Mouse (Mus musculus): ENCODE data around the gene Ccdc146. TPM values are rescaled to one million over a fixed set of nuclear protein-coding genes. Genes with fewer than 3 reads are reported as not detected.

The Ccdc146 gene
- total RNA-seq, 2 experiments from 2014 or later: 2.7 to 3.4 TPM

DNA sequence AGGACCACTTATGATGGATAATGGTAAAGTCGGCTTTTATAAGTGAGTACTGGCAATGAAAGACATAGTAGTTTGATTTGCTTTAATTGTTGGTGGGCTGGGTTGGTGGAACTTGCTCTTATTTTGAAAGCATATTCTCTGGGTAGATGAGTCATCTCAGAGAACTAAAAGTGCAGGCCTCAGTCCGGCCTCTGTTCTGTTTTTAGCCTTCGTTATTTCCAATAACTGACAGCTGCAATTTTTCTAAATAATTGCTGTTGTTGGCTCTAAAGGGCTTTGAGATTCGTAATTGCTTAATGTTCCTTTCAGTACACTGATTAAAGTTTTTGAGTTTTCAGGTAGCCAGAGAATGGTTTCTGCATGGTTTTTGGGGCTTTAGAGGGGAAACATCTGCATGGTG lies 153.7 kb downstream of the Ccdc146 start:
- peak in 1 of 2 experiments; percentile 38 for DNase-seq
- intact Hi-C loops (cut with DNase I): no loop called here

GRCm38 (mm10) chr5:21269446-21269845 lies 155.0 kb downstream of the Ccdc146 start:
- DNase-seq: peak; percentile 61 to 64
- intact Hi-C loops (cut with DNase I): no loop called here

DNA sequence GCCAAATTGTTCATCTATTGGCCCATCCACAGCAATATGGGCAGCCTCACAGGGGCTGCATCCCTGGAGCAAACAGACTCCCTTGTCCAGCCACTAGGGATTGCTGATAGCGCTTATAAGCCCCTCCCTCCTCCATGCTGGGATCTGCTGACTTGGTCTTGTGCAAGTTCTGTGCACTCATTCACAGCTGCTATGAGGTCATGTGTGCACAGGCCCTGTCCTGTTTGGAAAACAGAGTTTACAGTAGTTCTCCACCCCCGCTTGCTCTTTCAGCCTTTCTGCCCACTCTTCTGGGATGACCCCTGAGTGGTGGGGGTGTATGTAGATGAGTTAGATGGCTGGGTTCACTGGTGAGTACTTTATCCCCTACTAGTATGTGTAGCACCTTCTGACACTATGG lies 157.4 kb downstream of the Ccdc146 start:
- peak; percentile 57 to 61 for DNase-seq

DNA sequence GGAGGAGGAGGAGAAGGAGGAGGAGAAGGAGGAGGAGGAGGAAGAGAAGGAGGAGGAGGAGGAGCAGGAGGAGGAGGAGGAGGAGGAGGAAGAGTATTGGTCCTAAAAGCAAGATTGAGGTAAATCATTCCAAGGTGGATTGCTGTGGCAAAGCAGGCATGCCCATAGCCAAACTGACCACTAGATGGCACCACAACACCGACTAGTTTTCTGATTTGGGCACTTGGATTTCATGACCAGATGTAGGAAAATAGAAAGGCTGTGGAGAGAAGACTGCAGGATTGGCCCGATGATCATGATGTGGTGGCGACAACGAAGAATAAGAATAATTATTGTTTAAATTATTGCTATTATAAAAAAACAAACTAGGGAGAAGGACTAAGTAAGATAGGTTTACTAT lies 159.4 kb downstream of the Ccdc146 start:
- intact Hi-C loops (cut with DNase I): loop anchor here (1.0 to 2.0 kb wide), 3 partner anchors 155 to 376 kb away; no protein-coding TSS in a partner anchor
- peak; percentile 86 to 94 for DNase-seq

More for the DNA sequence above, 157.4 kb downstream of the Ccdc146 start:
- intact Hi-C loops (cut with DNase I): no loop called here

- DNase-seq: no peak
- intact Hi-C loops (cut with DNase I): loop anchor here (1.0 to 5.0 kb wide), 4 partner anchors 156 to 376 kb away; no protein-coding TSS in a partner anchor
These were observed 160.0 kb downstream of the Ccdc146 start for GRCm38 (mm10) chr5:21264352-21265021.

GRCm38 (mm10) chr5:21263202-21264055 lies 161.0 kb downstream of the Ccdc146 start:
- peak; percentile 45 to 50 for DNase-seq
- intact Hi-C loops (cut with DNase I): loop anchor here (2.0 to 5.0 kb wide), 3 partner anchors 325 to 377 kb away; no protein-coding TSS in a partner anchor

DNA sequence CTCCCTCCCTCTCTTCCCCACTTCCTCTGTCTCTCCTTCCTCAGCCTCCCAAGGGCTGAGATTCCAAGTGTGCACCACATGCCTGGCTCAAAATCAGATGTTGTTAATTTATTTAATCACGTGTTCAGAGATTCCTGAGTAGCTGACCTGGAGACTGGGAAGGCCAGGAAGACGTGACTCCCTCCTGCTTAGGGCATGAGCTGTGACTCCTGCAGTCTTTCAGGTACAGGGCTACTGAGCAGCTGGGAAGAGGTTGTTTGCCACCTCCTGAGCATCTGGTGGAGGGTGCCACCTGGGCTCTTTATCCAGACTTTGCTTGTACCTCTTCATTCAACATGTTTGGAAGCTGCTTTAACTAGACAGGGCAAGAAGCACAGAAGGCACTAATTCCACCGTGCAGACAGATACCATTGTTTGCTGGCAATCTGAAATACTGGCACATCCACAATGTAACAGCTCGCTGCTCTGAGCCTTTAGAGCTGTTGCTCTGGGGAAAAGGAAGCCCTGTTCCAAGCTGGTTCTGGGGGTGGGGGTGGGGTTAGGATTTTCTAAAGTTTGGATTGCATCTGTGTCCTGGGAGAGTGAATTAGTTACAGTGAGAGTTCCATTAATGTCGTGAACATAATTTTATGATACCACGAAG lies 163.2 kb downstream of the Ccdc146 start:
- intact Hi-C loops (cut with DNase I): loop anchor here (5.0 kb wide), 1 partner anchor 349 kb away; no protein-coding TSS in a partner anchor
- no peak for DNase-seq

GRCm38 (mm10) chr5:21260746-21261145 lies 163.7 kb downstream of the Ccdc146 start:
- intact Hi-C loops (cut with DNase I): loop anchor here (5.0 kb wide), 1 partner anchor 348 kb away; no protein-coding TSS in a partner anchor
- no peak for DNase-seq

- intact Hi-C loops (cut with DNase I): loop anchor here (5.0 kb wide), 2 partner anchors 201 to 246 kb away; partner anchors contain the start of gene Ptpn12
- DNase-seq: no peak
These were observed 166.7 kb downstream of the Ccdc146 start for GRCm38 (mm10) chr5:21257806-21258205.

DNA sequence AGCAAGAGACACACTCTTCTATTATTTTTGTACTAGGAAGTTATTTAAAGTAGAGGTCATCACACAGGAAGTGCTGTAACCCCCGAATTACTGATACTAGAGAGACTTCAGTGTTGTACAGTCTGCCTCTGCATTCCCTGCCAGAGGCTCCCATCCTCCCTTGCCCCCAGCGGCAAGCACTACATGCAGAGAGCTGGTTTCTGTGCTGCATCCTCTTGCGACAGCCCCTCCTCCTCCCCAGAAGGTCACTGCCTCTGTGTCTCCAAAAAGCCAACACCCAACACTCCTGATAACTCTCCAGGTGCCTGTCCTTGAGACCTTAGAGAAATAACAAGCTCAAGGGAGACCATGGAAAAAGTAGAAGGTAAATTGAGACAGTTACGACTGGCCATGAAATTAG lies 167.4 kb downstream of the Ccdc146 start:
- intact Hi-C loops (cut with DNase I): loop anchor here (5.0 kb wide), 2 partner anchors 200 to 245 kb away; partner anchors contain the start of gene Ptpn12
- no peak for DNase-seq

DNA sequence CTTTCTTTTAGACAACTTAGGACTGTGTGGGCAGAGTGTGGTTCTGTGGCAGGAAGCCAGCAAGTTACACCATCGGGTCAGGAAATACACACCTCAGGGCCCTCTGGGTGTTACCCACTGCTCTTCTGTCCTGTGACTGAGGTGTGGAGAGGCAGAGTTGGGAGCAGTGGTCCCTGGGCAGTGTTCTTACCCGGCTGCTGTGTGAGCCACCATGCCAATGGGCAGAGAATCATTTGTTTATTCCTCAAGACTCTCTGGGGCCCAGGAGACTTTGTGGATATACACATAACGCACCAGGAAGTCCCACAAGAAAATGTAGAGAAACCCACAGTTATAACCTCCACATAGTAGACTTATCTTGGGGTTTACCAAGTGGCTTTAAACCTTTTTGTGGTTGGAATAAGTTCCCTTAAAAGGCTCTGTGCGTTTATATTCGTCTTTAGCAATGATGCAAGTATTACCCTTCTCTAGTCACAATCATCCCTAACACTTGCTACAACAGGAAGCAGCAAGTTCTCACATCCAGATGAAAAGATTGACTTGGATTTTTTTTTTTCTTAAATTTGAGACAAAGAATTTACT lies 168.8 kb downstream of the Ccdc146 start:
- intact Hi-C loops (cut with DNase I): loop anchor here (5.0 kb wide), 2 partner anchors 198 to 243 kb away; partner anchors contain the start of gene Ptpn12
- no peak for DNase-seq

GRCm38 (mm10) chr5:21254731-21255525 lies 169.5 kb downstream of the Ccdc146 start:
- DNase-seq: no peak
- intact Hi-C loops (cut with DNase I): loop anchor here (5.0 kb wide), 2 partner anchors 198 to 243 kb away; partner anchors contain the start of gene Ptpn12

DNA sequence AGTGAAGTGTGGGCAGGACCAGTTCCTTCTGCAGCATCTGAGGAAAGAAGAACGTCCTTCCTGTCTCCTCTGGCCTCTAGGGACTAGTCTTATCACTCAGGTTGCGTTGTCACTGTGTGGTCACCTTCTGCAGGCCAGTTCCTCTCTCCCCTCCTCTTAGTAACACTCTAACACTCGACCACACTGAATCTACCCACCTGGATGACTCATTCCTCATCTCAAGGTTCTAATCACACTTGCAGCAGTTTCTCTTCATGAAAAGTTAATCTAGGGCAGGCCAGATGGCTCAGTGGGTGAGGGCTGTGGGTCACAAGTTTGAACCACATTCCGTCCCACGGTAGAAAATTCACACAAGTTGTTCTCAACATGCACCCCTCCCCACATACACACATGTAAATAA lies 175.6 kb downstream of the Ccdc146 start:
- DNase-seq: no peak
- intact Hi-C loops (cut with DNase I): no loop called here

DNA sequence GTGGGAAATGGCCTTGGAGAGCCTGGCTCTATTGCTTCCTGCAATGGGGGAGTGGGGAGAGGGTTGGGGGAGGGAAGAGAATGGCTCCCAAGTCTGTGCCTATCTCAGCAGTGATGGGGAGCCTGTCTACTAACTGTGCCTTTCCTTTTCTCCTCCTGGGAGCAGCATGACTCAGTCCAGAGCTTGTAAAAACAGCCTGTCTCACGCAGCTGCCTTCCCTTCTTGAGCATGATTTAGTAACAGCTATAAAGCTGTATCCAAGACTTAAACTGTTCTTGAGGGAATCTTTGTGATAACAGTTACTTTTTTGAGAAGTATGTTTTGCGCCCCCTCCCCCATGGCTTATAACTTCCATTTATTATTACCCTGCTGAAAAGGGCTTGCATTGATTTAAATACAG lies 176.6 kb downstream of the Ccdc146 start:
- DNase-seq: no peak
- intact Hi-C loops (cut with DNase I): no loop called here

- intact Hi-C loops (cut with DNase I): no loop called here
- no peak for DNase-seq
These were observed 177.7 kb downstream of the Ccdc146 start for GRCm38 (mm10) chr5:21246794-21247193.

DNA sequence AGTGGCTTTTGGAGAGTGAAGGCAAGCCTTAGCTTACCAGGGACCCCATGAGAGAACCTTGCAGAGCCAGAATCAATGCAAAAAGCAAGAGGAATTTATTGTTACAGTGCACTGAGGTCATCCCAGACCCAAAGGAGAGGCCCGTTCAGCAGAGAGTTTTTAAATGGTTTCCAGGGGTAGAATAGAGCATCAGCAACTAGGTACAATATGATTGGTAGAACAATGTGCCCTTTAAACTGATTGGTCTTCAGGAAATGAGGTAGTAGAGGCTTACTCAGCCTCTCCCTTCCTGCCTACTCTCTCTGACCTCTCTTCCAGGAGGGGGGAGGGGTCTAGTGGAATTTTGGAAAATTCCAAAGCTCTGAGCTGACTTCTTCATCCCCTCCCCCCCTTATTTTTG lies 179.2 kb downstream of the Ccdc146 start:
- DNase-seq: no peak

GRCm38 (mm10) chr5:21244575-21244974 lies 179.9 kb downstream of the Ccdc146 start:
- DNase-seq: no peak

More for the DNA sequence above, 179.2 kb downstream of the Ccdc146 start:
- intact Hi-C loops (cut with DNase I): no loop called here

More at GRCm38 (mm10) chr5:21244575-21244974, 179.9 kb downstream of the Ccdc146 start:
- intact Hi-C loops (cut with DNase I): no loop called here

Data from heart, postnatal 10 days (tissue).